Mouse (Mus musculus) liver, embryonic 14.5 days (tissue): ENCODE measurements around the gene Cdyl2.

Experiments
- CTCF ChIP-seq: IDR thresholded peaks from 2 replicates; pipeline ENCODE4 v1.5.1; 2016; ENCODE audit warnings: antibody characterized with exemption, low read depth, control low read depth
- EP300 ChIP-seq: IDR thresholded peaks from 2 replicates; pipeline ENCODE4 v1.6.1; 2016; ENCODE audit warnings: antibody characterized with exemption, low read depth

GRCm38 (mm10) chr8:116528736-116529135 lies 204.1 kb downstream of the Cdyl2 start:
- TF ChIP-seq CTCF (no peak), EP300 (no peak)
